Mouse (Mus musculus) neural tube, embryonic 10.5 days (tissue): ENCODE data around the gene Exoc6.
"Not testable (repeated sequence)": the region's sequence is repeated elsewhere in the genome, so short reads cannot be mapped to it uniquely, and the experiment has no call there.

Source experiments
- DNase-seq: peaks from one replicate; pipeline ENCODE4 v3.0.0-alpha.2; 2017; ENCODE audit warnings: low spot score; ENCODE audit errors: extremely low spot score

Exoc6 gene

GRCm38 (mm10) chr19:37550101-37551039, at the start of gene Exoc6:
Exoc6 (plus strand) TSS chr19:37550418.
- DNase-seq = peak; percentile 79

GRCm38 (mm10) chr19:37502996-37503395, 47.2 kb upstream of the Exoc6 start:
- DNase-seq = no peak

DNA sequence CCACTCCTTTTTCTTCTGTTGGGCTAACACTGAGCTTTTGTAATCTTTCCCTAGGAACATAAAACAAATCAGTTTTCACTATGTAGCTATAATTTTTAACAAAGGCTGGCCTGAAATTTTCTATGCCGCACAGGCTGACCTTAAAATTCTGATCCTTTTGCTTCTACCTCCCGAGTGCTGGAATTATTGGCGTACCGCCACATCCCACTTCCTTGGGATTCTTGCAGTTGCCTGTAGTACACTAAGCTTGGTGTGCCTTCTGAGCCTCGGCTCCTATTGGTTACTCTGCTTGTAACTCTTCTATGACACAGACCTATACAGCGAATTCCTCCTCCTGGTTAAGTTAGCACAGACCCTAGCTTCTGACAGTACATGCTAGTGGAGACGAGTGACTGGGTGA, 44.2 kb upstream of the Exoc6 start:
- DNase-seq = no peak

DNA sequence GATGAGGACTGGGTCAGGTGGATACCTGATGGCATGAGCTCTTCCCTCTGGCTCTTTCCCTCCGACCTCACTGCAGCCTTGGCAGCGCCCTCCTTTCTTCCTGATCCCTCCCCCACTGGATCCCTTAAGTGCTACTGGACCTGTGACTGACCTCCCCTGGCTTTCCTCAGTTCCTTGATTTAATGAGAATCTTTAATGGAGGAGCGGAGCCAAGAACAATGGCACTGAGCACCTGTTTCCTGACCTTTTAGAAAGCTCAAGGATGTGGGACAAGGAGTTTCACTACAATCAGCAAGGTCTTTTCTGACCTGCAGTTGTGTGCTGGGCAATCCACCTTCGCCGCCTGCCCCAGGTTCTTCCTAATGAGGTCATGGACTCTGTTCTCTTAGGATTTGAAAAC, 43.6 kb upstream of the Exoc6 start:
- DNase-seq = no peak

- DNase-seq = peak; percentile 78
These were observed 40.5 kb upstream of the Exoc6 start for GRCm38 (mm10) chr19:37509725-37510124.

GRCm38 (mm10) chr19:37514811-37515292, 35.4 kb upstream of the Exoc6 start:
- no peak for DNase-seq

- no peak for DNase-seq
These were observed 32.8 kb upstream of the Exoc6 start for GRCm38 (mm10) chr19:37517419-37517818.

- no peak for DNase-seq
These were observed 29.3 kb upstream of the Exoc6 start for GRCm38 (mm10) chr19:37520740-37521433.

DNA sequence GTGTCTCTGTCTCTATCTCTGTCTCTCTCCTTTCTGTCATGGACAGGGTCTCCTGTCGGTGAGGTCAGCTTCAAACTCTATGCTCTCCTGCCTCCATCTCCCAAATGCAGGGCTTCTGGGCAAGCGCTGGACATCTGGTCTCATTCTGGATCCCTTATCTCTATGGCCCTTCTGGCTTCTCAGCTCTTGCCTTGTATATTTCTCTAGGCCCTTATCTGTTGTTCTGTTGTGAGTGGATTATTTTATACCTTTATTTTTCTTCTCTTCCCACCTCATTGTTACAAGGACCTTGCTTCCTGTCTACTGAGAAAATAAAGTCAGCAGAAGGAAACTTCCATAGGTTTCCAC, 28.8 kb upstream of the Exoc6 start:
- DNase-seq = no peak

DNA sequence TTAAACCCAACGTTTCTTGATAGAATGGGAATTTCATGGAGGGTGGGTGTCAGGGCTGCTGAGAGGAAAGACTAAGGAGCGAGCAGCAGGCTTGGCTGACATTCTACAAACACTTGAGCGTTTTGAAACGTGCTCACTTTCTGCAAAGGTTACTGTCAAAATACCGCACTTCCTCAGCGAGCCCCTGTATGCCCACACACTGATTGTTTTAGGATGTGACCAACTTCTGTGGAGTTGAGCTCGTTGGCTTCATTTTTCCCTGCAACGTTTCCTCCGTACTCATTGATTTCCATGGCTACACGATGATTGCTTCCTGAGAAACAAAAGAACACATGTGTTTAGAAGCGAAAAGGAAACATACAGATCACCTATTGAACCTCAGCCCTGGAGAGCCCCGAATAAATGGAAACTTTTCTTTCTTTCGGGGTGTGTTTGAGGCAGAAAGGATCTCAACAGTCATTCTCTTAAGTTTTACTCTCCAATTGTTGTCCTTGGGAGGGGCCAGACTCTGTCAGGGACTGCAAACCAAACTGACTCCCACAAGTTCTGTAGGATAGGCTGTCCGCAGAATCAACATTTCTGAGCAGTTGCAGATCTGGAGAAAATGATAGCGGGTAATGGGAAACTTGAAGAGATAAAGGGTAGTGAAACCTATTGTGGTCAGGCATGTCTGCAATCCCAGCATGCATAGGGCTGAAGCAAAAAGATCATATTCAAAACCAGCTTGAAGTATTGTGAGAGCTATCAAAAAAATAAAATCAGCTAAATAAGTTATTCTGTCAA, 26.7 kb upstream of the Exoc6 start:
- DNase-seq = no peak

DNA sequence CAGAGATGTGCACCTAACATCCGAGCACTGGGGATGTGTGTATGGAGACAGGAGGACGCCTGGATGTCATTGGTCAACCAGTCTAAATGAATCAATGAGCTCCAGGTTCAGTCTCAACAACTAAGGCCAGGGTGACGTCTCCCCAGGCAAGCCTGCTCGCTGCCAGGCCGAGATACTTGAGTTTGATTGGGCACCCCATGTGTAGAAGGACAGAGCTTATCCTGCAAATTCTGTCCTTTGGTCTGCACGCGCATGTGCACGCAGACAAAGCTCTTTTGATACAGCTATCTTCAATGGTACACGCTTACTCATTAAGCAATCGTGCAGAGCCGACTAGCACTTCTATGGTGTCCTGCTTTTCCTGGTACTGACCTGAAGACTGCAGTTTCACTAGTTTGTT, 24.3 kb upstream of the Exoc6 start:
- DNase-seq = no peak

DNA sequence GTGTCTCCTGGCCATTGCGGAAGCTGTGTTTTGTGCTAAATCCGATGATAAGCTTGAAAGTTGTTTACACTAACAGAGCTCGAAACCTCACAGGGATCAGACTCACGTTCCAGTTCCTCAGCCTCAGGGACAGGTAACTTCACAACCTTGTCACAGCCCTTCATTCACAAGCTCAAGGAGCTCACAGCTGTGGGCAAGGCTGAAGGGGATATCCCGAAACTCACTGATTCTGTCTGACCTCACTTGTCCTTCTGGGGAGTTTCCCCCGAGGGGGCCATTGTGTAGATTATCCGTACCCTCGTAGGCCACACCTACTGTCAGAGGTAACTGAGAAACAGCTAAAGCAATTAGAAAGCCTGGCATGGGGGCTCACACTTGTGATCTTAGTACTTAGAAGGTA, 23.4 kb upstream of the Exoc6 start:
- no peak for DNase-seq

DNA sequence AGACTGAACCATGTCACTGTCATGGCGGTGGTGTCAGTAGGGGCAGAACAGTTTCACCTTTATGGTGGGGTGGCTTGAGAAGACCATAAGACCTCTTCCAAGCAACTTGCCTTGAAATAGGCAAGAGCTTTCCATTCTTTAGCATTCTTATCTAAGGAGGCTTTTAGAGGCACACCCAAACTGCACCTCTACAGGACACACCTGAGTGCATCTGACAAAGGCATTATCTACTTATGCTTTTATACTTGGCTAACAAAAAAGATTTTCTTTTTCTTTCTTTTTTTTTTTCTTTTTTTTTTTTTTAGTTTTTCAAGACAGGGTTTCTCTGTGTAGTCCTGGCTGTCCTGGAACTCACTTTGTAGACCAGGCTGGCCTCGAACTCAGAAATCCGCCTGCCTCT, 22.5 kb upstream of the Exoc6 start:
- not testable (repeated sequence) for DNase-seq

GRCm38 (mm10) chr19:37528581-37528980, 21.6 kb upstream of the Exoc6 start:
- no peak for DNase-seq

DNA sequence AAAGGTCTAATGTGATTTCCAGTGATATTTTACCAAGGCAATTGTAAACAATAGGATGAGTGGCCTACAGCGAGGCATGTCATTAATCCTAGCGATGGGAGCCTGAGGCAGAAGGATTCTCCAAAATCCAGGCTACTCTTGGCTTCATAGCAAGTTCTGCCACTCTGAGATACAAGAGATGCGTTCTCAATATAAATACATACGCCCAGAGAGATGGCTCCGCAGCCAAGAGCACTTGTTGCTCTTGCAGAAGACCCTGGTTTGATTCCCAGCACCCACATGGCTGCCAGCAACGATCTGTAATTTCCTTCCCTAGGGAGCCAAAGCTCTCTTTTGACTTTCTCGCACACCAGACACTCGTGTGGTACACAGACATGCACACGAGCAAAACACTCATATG, 20.9 kb upstream of the Exoc6 start:
- DNase-seq = no peak

DNA sequence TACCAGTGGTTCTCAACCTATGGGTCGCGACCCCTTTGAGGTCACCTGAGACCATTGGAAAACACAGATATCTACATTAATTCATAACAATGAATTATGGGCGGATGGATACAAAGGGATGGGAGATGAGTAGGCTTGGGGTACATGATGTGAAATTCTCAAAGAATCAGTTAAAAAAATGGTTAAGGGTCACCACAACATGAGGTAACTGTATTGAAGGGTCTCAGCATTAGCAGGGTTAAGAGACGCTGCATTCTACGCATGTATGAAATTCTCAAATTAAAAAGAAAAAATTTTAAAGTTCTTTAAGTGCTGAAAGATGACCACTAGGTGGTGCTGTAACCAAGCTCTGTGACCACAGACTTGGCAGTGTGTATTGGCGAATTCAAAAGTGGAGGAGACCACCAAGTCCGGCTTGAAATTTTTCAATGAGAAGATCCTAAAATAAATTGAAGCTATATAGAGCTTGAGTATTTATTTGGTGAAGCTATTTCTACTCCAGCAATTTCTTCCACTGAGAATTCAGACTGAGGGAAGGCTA, 20.2 kb upstream of the Exoc6 start:
- DNase-seq = no peak

DNA sequence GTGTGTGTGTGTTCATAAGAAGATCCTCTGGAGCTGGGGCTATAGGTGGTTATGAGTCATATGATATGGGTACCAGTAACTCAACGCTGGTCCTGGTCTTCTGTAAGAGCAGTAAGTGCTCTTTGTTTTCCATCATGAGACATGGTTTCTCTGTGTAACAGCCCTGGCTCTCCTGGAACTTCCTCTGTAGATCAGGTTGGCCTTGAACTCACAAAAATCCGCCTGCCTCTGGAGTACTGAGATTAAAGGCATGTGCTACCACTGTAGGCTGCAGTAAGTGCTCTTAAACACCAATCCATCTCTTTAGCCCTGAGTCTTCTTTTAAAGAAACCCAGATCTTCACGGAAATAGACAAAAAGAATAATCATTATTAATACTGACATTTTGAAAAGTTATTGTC, 19.6 kb upstream of the Exoc6 start:
- no peak for DNase-seq

- DNase-seq = no peak
These were observed 18.9 kb upstream of the Exoc6 start for GRCm38 (mm10) chr19:37531200-37531845.

DNA sequence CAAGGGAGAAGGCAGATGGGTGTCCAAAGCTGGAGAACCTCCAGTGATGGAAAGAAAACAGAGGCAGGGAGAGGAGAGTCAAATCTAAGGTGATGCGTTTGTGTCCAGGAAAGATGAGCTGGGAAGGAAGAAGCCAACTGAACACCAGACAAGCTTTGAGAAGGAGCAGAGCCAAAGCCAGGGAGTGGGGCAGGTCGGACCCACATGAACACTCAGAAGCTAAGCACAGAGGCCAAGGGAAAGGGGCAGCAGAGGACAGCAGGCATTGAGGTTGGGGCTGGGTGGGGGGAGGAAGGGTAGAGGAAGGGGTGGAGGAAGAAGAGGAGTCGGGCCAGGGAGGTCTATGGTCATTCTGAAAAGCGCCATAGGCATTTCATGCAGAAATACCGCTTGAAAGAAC, 17.0 kb upstream of the Exoc6 start:
- no peak for DNase-seq

GRCm38 (mm10) chr19:37534737-37535365, 15.4 kb upstream of the Exoc6 start:
- no peak for DNase-seq

- no peak for DNase-seq
These were observed 13.8 kb upstream of the Exoc6 start for GRCm38 (mm10) chr19:37536426-37536825.
